Mouse (Mus musculus) myocyte (in vitro differentiated cells): Measurements from ENCODE around the gene Ribc2. TPM values are rescaled to one million over a fixed set of nuclear protein-coding genes. Genes with fewer than 3 reads are reported as not detected.

Source experiments
- H3K27me3 ChIP-seq: one replicate; pipeline ENCODE4 v1.6.1; 2011; ENCODE audit not compliant: control insufficient read depth, insufficient read depth, insufficient read length
- H3K36me3 ChIP-seq: one replicate; pipeline ENCODE4 v1.6.1; 2011; ENCODE audit not compliant: control insufficient read depth, insufficient read depth
- H3K4me2 ChIP-seq: one replicate; pipeline ENCODE4 v1.6.1; 2011; ENCODE audit warnings: low read depth, control low read depth
- H3K4me3 ChIP-seq: one replicate; pipeline ENCODE4 v1.5.1; 2011; ENCODE audit warnings: mild to moderate bottlenecking, control low read depth, moderate library complexity
- H3K79me2 ChIP-seq: one replicate; pipeline ENCODE4 v1.6.1; 2011; ENCODE audit not compliant: control insufficient read depth, insufficient read depth
- H3ac ChIP-seq: one replicate; pipeline ENCODE4 v1.6.1; 2011; ENCODE audit not compliant: control insufficient read depth, insufficient read length
- CEBPB ChIP-seq: IDR thresholded peaks from 2 replicates; pipeline ENCODE4 v1.6.1; 2011; ENCODE audit warnings: mild to moderate bottlenecking, moderate library complexity; ENCODE audit not compliant: poor library complexity, insufficient read depth, severe bottlenecking
- E2F4 ChIP-seq: IDR thresholded peaks from one replicate; pipeline ENCODE4 v1.6.1; 2011; ENCODE audit warnings: mild to moderate bottlenecking, control low read depth, moderate library complexity; ENCODE audit not compliant: insufficient read depth
- MAX ChIP-seq: IDR thresholded peaks from one replicate; pipeline ENCODE4 v1.6.1; 2011; ENCODE audit warnings: low read depth, mild to moderate bottlenecking, control low read depth
- MYOD1 ChIP-seq, 3 experiments: IDR thresholded peaks; one replicate each; pipeline ENCODE4 v1.6.1; 2011; ENCODE audit warnings: control low read depth in 2 of 3, low read depth in 2 of 3, mild to moderate bottlenecking in 2 of 3, moderate library complexity in 1 of 3; ENCODE audit not compliant: insufficient read length in 2 of 3, control insufficient read depth in 1 of 3
- MYOG ChIP-seq, 3 experiments: IDR thresholded peaks; one replicate each; pipeline ENCODE4 v1.6.1; 2011; ENCODE audit warnings: control low read depth in 2 of 3, low read depth in 2 of 3, mild to moderate bottlenecking in 2 of 3; ENCODE audit not compliant: insufficient read length in 2 of 3, control insufficient read depth in 1 of 3, insufficient read depth in 1 of 3
- POLR2A ChIP-seq: IDR thresholded peaks from one replicate; pipeline ENCODE4 v1.6.1; 2011; ENCODE audit warnings: low read depth, mild to moderate bottlenecking, control low read depth, moderate library complexity; ENCODE audit not compliant: insufficient read length
- POLR2AphosphoS2 ChIP-seq: IDR thresholded peaks from one replicate; pipeline ENCODE4 v1.6.1; 2011; ENCODE audit warnings: low read depth, control low read depth; ENCODE audit not compliant: insufficient read length
- REST ChIP-seq: IDR thresholded peaks from one replicate; pipeline ENCODE4 v1.6.1; 2011; ENCODE audit warnings: mild to moderate bottlenecking, control low read depth, moderate library complexity; ENCODE audit not compliant: insufficient read depth, insufficient read length
- SRF ChIP-seq: IDR thresholded peaks from one replicate; pipeline ENCODE4 v1.6.1; 2011; ENCODE audit warnings: low read depth; ENCODE audit not compliant: control insufficient read depth, insufficient read length
- TCF12 ChIP-seq: IDR thresholded peaks from one replicate; pipeline ENCODE4 v1.6.1; 2011; ENCODE audit warnings: mild to moderate bottlenecking, control low read depth; ENCODE audit not compliant: poor library complexity, insufficient read depth, severe bottlenecking
- TCF3 ChIP-seq: IDR thresholded peaks from one replicate; pipeline ENCODE4 v1.6.1; 2011; ENCODE audit warnings: low read depth, control low read depth; ENCODE audit not compliant: insufficient read length
- USF1 ChIP-seq: IDR thresholded peaks from one replicate; pipeline ENCODE4 v1.6.1; 2011; ENCODE audit warnings: low read depth, mild to moderate bottlenecking, control low read depth, moderate library complexity
- polyA plus RNA-seq: library from polyadenylated mRNA; unstranded; fragments of >200 nt; fragmentation: generic; extraction: Trizol; gene quantifications from one replicate; pipeline ENCODE4 v1.2.1, GENCODE M21; 2012; ENCODE audit warnings: missing spikeins

The Ribc2 gene
- polyA plus RNA-seq = not detected

DNA sequence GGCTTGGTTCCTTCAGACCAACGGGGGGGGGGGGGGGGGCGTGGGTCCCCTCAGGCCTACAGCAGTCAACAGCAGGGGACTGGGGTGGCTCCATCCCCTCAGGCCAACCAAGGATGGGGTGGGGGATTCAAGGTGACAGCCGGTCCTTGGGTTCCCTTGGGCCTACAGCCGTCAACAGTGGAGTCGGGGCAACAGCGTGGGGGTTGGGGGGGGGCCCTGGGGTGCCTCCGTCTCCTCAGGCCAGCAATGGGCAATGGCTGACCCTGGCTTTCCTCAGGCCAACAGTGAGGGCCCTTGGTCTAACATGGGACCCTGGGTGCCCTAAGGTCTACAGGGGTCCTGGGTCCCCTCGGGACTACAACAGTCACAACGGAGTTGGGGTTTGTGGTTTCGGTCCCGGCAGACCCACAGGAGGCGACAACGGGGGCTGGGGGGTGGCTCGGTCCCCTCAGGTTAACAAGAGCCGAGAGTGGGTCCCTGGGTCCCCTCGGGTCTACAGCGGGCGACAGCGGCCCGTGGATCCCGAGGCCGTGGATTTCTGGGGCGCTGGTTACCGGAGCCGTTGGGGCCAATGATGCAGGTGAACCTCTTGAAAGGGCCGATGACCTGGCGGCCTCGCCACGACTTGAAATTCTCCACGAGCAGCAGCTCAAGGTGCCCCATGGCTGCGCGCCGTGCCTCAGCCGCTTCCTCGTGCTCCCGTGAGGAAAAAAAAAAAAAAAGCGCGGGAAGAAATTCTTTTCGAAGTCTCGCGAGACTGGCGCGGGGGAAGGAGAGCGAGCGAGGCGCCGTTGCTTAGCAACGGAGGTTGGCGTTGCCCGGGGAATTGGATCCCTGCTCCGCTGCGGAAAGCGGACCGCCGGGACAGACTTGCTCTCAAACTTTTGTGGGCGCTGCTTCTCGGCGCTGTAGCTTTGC, at the start of gene Ribc2, which contains the start of gene Smc1b:
Ribc2 (plus strand) TSS at position 804 of the 918 bp plus-strand sequence.
Smc1b (minus strand) TSS at position 690 of the 918 bp plus-strand sequence.
- H3K4me3 ChIP-seq = no peak within 1 kb of the TSS
- TF ChIP-seq CEBPB = no peak
- TF ChIP-seq SRF = no peak
- no peak for TF ChIP-seq MAX
- no peak for TF ChIP-seq MYOD1 (IDR thresholded peaks at IDR 0.05; ENCODE audit: control insufficient read depth in 1 of 3, insufficient read length in 2 of 3, low read depth in 2 of 3)
- TF ChIP-seq MYOG (IDR thresholded peaks at IDR 0.05; ENCODE audit: control insufficient read depth in 1 of 3, insufficient read depth in 1 of 3, insufficient read length in 2 of 3, low read depth in 2 of 3) = no peak
- no peak for TF ChIP-seq POLR2A
- TF ChIP-seq POLR2AphosphoS2 = no peak
- TF ChIP-seq TCF3 = no peak
- no peak for TF ChIP-seq USF1
- no peak for TF ChIP-seq TCF12
- TF ChIP-seq E2F4 = no peak
- TF ChIP-seq REST = no peak

GRCm38 (mm10) chr15:85085641-85086040, 46.2 kb upstream of the Ribc2 start:
- Histone ChIP-seq H3ac (no peak overlapping the region), H3K36me3 (no peaks in the 10 kb centered on the region), H3K27me3 (peaks cover 6% of the 10 kb centered on the region), H3K4me3 (no peak overlapping the region), H3K79me2 (no peaks in the 10 kb centered on the region), H3K4me2 (no peak overlapping the region)
- TF ChIP-seq POLR2A (no peak), REST (no peak), E2F4 (no peak), MYOD1 (IDR thresholded peaks at IDR 0.05; ENCODE audit: control insufficient read depth in 1 of 3, insufficient read length in 2 of 3, low read depth in 2 of 3) (no peak), MAX (no peak), CEBPB (no peak), TCF12 (no peak)

More for the DNA sequence above, at the start of gene Ribc2, which contains the start of gene Smc1b:
- no peaks in the 10 kb centered on the region for H3K79me2 ChIP-seq
- H3ac ChIP-seq = no peak within 1 kb of the TSS
- no peaks in the 10 kb centered on the region for H3K36me3 ChIP-seq
- peaks cover 34% of the 10 kb centered on the region for H3K27me3 ChIP-seq
- no peak within 1 kb of the TSS for H3K4me2 ChIP-seq

DNA sequence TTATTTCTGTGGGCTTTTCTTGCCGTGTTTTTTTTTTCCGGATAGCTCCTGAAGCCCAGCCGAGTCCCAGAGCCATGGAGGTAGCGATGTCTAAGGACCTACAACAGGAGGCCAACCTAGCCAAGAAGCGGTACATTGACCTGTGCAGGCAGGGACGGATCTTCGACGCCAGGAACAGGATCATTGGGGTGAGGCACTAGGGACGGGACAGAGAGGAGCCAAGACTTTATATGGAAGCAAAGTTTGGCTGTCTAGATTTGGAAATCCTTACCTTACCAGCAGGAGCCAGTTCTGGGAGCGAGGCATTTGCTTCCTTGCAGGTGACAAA, 279 bp downstream of the Ribc2 start:
- H3K4me3 ChIP-seq = no peak overlapping the region
- no peak overlapping the region for H3K4me2 ChIP-seq
- peaks cover 38% of the 10 kb centered on the region for H3K27me3 ChIP-seq
- H3ac ChIP-seq = no peak overlapping the region
- TF ChIP-seq MYOG (IDR thresholded peaks at IDR 0.05; ENCODE audit: control insufficient read depth in 1 of 3, insufficient read depth in 1 of 3, insufficient read length in 2 of 3, low read depth in 2 of 3) = no peak
- no peak for TF ChIP-seq E2F4
- no peak for TF ChIP-seq CEBPB
- no peak for TF ChIP-seq POLR2AphosphoS2
- no peak for TF ChIP-seq MAX
- no peak for TF ChIP-seq TCF3
- TF ChIP-seq SRF = no peak
- no peak for TF ChIP-seq USF1
- TF ChIP-seq REST = no peak
- no peak for TF ChIP-seq POLR2A
- TF ChIP-seq TCF12 = no peak
- TF ChIP-seq MYOD1 (IDR thresholded peaks at IDR 0.05; ENCODE audit: control insufficient read depth in 1 of 3, insufficient read length in 2 of 3, low read depth in 2 of 3) = no peak
- no peaks in the 10 kb centered on the region for H3K79me2 ChIP-seq
- H3K36me3 ChIP-seq = no peaks in the 10 kb centered on the region

- no peaks in the 10 kb centered on the region for H3K36me3 ChIP-seq
- no peak overlapping the region for H3K4me3 ChIP-seq
- no peak overlapping the region for H3K4me2 ChIP-seq
- no peak for TF ChIP-seq REST
- TF ChIP-seq POLR2A = no peak
- no peak for TF ChIP-seq POLR2AphosphoS2
- TF ChIP-seq E2F4 = no peak
- TF ChIP-seq USF1 = no peak
- no peak for TF ChIP-seq MYOG (IDR thresholded peaks at IDR 0.05; ENCODE audit: control insufficient read depth in 1 of 3, insufficient read depth in 1 of 3, insufficient read length in 2 of 3, low read depth in 2 of 3)
- no peak for TF ChIP-seq TCF3
- no peak for TF ChIP-seq SRF
- TF ChIP-seq CEBPB = no peak
- TF ChIP-seq MYOD1 (IDR thresholded peaks at IDR 0.05; ENCODE audit: control insufficient read depth in 1 of 3, insufficient read length in 2 of 3, low read depth in 2 of 3) = no peak
- TF ChIP-seq MAX = no peak
- no peak for TF ChIP-seq TCF12
- no peaks in the 10 kb centered on the region for H3K79me2 ChIP-seq
- no peak overlapping the region for H3ac ChIP-seq
- H3K27me3 ChIP-seq = peaks cover 57% of the 10 kb centered on the region
Observed at GRCm38 (mm10) chr15:85135143-85135542, 3.3 kb downstream of the Ribc2 start.
